Mouse (Mus musculus): ENCODE measurements around the gene Ets2.

- TF ChIP-seq ZNF384 (IDR thresholded peaks at IDR 0.05; ENCODE audit: low read depth, low read length) (no peak), ZC3H11A (IDR thresholded peaks at IDR 0.05; ENCODE audit: borderline replicate concordance, low read depth, low read length) (no peak), MAFK (IDR thresholded peaks at IDR 0.05; ENCODE audit: insufficient read depth, low read depth, low read length) (no peak), HCFC1 (IDR thresholded peaks at IDR 0.05; ENCODE audit: borderline replicate concordance, insufficient read depth, low read length) (no peak), CHD2 (IDR thresholded peaks at IDR 0.05; ENCODE audit: low read depth, low read length) (no peak)
Measured at GRCm38 (mm10) chr16:95657187-95657586, 44.7 kb upstream of the Ets2 start.

Measured in ES-E14 (cell line).